Mouse (Mus musculus) kidney, postnatal 36 days (tissue): Measurements from ENCODE around the gene Pard6b.

Source experiments
- DNase-seq, 2 experiments: peaks; one replicate each; pipeline ENCODE4 v3.0.0; 2021 to 2022; ENCODE audit warnings: mixed read lengths in 2 of 2

Pard6b gene

DNA sequence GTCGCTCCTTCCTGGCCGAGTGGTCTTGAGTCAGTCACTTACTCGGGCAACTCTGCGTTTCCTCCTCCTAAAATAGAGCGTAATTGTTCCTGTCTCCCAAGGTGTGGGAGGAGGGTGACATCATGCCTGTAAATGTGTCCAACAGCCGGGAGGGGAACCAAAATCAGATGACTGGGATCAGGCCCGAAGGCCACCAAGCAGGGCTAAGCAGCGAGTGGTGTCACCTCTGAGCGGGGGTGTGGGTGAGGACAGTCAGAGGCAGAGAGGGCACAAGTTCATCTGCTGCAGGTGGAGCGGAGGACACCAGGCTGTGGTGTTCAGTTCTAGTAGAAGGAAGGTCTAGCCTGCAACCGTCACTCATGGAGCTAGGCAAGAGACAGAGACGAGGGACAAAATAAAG lies 17.1 kb upstream of the Pard6b start:
- no peak for DNase-seq

DNA sequence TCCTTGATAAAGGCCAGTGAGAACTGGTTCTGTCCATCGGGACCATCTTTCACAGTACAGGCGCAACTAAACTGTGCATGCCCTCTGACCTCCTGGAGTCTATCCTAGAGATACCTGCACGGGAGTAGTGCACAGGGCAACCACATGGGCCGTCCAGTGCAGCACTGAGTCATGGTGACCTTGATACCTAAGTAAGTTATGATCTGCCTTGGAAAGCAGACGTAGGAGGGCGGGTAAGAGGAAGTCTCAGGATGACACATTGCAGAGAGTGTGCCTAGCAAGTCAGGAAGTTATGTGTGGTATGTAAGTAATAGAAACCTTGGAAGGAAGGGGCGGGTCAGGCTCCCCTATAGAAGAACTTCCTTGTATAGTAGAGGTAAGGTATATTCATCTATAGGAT lies 15.3 kb upstream of the Pard6b start:
- DNase-seq, result no peak

DNA sequence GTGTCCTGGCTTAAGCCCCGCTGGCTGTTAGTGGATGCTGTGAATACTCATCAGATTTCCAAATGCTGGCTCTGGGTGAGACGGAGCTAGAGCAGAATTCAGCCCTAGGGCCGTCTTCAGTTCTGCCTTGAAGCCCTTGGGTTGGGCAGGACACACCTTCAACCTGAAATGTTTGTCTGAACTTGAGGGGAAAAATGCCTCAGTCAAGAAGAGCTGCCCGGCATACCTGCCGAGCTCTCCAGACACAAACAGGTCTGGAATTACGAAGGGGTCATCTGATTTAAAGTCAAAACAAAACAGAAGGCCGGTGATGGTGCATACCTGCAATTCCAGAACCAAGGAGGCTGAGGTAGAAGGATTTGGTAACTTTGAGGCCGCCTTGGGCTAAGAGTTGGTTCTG lies 14.0 kb upstream of the Pard6b start:
- no peak for DNase-seq

DNA sequence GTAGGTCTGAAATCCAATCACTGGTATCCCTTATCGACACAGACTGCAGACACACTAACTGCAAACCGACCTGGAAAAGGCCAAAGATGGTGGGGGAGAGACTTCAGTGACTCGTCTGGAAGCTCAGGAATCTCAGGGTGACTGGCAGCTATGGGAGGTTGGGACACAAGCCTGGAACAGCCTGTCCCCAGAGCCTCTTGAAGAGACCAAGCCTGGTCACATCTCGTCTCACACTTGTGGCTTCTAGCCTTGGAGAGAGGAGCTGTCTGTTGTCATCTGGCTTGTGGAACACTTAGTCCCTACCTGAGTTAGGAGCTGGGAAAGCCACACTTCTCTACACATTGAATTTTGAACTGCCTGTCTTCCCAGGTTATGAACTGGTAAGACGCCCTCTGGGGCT lies 10.4 kb upstream of the Pard6b start:
- DNase-seq, result no peak

DNA sequence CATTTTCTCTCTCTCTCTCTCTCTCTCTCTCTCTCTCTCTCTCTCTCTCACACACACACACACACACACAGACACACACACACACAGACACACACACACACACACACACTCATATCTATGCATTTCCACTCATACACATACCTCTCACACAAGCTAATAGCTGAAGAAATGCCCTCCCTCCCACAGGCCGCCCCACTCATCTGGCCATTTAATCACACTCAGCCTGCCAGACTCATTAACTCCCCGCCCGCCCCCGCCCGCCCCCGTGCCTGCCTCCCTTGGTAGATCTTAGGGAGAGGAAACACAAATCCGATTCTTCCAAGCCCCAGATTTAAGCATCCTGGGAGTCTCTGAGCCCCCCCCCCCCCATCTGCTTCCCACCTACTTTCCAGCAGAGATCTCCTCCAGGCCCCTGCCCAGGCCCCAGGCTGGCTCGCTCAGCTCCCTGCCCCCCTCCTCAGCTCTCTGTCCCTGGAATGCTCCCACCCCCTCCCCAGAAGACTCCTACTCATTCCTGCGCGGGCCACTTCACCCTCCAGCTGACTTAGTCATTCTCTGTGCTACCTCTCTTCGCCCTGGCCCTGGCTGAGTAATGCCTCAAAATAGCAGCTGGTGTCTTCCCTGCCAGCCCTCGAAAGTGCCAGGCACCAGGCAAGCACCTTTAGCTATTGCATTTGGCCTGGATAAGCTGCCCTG lies 8.2 kb upstream of the Pard6b start:
- peak in 1 of 2 experiments; percentile 56 for DNase-seq

DNA sequence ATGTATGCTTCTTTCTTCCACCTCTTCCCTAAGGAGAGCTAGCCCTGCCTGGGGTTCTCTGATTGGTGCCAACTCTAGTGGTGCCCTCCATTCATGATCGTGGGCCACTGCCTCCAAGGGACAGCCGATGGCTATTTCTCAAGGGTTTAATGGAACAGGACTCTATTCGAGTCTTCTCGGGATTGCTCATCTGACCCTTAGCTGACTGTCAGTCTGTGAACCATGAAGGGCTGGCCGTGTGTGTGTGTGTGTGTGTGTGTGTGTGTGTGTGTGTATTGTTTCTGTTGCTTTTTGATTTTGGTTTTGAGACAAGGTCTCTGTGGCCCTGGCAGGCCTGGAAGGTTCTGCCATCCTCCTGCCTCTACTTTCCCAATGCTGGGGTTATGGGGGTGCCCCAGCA lies 7.1 kb upstream of the Pard6b start:
- DNase-seq, result peak; percentile 65 to 73

DNA sequence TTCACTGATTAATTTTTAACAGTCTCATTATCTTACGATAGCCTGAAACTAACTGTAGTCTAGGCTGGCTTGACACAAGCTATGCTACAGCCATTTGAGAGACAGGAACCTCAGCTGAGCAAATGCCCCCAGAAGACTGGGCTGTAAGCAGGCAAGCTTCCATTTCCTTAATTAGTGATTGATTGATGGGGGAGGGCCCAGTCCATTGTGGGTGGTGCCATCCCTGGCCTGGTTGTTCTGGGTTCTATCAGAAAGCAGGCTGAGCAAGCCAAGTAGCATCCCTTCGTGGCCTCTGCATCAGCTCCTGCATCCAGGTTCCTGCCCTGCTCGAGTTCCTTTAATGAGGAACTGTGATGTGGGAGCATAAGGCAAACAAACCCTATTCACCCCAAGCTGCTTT lies 6.3 kb upstream of the Pard6b start:
- peak; percentile 64 to 74 for DNase-seq

DNA sequence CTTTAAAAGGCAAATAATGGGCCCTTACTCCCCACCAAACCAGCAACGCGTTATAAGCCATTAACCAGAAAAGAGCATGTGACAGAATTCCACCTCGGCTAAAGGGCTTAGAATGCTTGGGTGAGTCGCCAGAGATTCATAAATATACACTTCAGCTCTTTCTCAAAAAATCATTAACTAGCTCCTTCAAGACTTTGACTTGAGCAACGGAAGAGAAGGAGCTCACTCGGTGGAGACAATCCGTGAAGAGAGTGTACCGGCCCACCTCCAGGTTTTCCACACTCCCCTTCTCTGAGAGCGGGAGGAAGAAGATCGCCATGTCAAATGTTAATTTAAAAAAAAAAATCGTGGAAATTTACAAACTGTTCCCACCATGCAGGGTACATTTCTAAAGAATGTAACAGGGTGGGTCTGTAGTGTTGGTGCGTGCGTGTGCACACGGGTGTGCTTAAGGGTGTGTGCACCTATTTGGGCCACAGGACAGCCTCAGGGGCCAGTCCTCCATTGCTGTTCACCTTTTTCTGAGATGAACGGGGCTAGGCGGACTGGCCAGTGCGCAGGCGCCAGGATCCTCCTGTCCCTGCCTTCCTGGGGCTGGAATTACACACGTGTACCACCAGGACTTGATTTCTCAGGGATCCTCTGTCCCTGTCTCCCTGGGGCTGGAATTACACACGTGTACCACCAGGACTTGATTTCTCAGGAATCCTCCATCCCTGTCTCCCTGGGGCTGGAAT lies 3.8 kb upstream of the Pard6b start:
- peak; percentile 78 to 86 for DNase-seq

DNA sequence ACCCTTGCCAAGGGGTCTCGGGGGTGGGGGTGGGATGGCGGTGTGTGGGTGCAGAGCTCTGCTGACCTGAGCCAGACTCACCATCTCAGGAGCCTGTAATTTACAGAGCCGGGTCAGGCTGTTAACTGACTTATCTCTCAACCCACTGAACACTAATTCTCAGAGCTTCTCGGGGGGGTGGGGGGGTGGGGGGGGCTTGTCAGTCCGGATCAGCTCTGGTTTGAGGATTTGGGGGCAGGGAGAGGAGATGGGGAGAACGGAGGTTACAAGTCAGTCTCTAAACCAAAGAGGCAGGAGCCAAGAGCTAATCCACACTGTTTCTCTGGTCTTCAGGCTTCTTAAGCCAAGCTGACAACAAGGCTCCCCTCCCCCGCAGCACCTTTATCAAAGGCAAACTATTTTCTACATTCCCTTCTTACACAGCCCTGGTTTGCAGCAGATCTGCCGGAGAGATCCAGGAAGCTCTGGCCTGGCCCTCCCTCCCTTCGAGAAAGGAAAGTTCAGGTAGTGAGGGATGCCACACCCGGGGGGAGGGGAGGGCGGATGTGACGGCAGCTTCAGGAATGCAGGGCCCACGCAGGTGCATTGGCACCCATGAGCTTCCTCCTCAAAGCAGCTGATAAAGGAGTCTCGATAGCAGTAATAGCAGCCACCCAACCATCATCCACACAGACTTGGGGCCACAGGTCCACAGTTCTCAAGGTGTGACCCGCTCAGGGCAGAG lies 2.5 kb upstream of the Pard6b start:
- peak; percentile 86 to 89 for DNase-seq

DNA sequence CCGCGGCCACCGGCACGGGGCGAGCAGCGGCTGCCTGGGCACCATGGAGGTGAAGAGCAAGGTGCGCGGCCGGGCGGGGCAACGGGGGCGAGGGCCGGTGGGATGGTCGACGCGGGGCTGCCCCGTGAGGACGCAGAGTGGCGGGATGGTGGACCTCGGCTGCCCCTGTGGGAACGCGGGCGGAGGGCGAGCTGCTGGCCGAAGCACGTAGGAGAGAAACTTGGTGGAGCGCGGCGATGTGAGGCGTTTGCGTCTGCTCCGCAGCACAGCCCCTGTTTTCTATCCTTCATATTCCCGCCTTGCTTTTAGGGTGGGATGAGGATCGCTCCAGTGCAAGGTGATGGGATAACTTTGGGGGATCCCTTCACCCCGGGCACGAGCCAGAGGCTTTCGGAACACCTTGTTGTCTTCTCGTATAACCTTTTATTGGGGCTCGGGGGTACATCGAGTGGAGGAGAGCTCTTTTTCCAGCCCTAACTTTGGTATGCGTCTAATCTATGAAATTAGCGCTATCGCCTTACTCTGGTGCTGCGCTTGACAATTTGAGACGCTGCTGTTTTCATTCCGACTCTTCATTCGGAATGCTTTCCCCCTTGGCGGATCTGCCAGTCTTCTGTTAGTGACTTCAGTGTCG lies 612 bp downstream of the Pard6b start:
- no peak for DNase-seq

DNA sequence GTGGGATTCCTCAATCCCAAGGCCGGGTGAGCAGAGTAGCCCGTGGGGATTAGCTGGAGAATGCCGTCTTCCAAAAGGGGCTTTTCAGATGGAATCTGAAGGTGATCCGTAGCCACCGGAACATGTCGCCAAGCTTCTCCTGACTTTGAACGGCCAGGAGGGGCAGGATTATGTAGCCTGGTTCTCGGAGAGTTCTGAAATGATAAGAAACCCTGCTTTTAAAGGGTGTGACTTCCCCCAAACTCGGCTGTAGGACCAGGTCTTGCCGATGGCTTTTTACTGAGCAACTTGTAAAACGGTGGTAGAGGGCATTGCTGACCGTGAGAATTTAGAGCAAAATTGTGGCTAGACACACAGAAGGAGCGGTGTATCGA lies 1.1 kb downstream of the Pard6b start:
- DNase-seq, result no peak

DNA sequence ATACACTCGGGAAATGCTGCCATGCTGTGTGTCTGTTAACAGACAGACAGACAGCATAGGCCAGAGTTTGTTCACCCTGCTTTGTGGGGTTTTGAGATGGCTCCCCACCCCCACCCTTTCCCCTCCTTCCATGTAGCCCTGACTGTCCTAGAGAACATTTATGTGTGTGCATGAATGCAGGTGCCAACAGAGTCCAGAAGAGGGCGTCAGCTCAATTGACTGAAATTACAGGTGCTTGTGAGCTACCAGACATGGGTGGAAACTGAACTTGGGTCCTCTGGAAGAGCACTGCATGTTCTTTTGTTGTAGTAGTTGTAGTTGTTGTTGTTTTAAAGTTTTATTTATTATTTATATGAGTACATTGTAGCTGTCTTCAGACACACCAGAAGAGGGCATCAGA lies 2.8 kb downstream of the Pard6b start:
- DNase-seq, result no peak

DNA sequence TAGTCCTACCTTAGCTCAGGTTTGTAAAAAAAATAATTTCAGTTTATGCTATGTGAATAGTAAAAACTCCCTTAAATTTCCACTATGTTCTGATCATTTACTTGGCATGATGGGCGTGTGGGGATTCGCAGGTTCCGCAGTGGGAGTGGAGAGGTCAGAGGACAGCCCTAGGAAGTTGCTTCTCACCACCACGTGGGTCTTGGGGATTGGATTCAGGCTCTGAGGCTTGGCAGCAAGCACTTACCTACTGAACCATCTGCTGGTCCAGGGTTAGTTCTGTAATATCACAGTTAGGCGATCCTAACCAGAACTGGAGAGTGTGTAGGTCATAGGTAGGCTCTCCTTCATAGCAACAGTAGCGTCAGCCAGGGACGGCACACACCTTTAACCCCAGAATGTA lies 3.4 kb downstream of the Pard6b start:
- DNase-seq, result peak in 1 of 2 experiments; percentile 69

DNA sequence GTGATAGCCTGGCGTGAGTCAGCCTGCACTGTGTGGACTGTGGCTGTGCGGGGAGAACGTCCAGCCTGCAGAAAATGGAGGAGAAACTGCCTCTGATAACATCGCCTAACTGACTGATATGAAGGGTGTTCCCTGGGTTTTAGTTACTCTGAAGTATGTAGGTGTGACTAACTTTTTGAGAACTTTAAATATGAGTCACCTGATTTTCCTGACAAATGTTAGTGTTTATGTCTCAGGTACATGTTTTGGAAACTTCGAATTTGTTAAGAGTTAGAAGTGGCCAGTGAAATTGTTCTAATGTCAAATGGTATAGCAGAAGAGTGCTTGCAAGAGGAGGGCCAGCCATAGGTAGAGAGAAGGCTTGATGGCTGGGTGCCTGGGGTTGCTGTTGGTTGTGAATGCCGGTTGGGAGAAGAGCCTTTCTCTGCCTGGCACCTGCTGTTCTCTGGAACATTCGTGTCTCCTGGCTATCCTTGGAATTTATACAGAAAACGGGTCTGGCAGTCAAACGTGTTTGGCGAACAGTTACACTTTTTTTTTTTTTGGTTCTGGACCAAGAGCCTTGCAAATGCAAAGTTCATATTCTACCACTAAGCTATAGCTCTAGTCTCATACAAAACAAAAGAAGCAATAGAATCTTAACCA lies 4.9 kb downstream of the Pard6b start:
- no peak for DNase-seq

DNA sequence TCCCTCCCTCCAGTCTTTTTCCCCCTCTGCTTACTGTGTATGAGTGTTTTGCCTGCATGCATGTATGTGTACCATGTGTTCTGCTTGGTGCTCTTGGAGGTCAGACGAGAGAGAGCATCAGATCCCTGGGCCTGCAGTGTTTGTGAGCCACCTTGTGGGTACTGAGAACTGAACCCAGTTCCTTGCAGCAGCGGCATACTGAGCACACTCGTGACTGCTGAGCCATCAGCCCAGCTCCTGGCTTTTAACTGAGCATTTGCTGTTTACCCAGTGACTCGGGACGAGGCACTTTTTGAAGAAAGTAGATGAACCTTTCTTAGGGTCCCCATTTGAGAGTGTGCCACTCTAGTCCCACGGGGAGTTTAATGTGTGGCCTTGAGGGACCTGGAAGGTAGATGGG lies 5.5 kb downstream of the Pard6b start:
- DNase-seq, result peak in 1 of 2 experiments; percentile 46

DNA sequence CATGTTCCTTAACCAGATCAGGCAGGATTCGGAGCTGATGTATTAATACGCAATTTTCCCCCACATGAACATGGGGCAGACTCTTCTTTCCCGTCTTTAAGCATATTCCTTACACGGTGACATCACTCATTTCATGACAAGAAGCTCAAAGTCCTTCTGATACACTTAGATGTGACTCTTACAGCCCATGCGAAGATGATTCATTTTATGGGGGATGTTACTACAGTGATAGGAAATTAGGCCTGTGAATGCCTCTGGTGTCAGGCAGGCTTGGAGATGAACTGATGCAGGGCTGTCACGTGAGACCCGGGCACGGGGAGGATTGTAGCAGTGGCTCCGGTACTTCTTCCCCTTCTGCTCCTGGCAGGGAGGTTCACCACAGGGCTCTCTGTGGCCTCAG lies 6.0 kb downstream of the Pard6b start:
- DNase-seq, result no peak

DNA sequence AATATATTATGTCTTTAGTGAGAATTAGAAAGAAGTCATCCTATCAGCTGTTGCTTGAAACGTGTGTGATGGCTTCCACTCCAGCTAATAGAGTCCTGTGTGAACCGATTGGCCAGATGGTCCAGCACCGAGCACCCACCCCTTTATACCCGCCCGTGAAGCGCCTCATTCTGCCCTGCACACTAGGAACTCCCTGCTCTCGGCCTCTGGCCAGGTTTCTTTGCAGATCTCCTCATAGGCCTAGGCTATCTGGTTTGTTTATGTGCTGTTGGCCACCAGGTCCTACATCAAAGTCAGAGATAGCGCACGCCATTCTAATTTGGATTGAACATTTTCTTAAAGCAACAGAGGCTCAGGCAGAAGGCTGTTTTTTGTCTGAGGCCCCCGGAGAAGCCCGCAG lies 10.8 kb downstream of the Pard6b start:
- DNase-seq, result no peak

DNA sequence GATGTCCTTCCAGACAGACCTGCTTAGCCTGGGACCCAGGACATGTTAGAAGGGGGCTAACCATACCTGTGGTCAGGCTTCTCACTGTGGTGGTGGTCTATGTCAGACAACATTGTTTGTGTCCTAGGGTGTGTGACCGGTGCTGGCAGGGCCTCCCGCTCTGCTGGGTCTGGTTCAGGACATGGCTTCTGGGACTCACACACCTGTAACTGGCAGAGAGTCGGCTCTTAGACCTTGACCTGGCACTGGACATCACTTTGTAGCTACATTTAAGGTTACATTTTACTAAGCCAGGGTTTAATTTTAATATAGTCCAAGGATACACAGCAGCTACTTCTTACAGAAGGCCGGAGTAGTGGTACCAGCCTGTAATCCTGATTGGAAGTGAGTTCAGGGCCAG lies 12.3 kb downstream of the Pard6b start:
- DNase-seq, result peak in 1 of 2 experiments; percentile 67

DNA sequence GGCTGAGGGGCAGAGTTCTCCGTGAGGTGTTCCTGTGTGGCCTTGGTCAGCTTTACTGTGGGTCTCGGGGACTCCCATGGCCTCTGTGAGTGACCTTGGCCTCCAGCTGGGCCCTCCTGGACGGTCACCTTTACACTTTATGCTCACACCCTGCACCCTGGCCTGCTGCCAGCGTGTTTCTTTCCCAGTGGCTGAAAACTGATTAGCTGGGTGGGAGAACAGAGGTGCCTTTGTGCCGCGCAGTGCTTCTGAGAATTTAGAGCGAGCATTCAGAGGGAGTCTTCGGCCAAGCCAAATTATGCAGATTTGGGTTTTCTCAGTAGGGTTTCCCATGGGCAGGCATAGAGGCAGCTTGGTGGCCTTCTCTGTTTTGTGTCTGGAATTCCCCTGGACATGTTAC lies 14.3 kb downstream of the Pard6b start:
- DNase-seq, result peak; percentile 87 to 91

DNA sequence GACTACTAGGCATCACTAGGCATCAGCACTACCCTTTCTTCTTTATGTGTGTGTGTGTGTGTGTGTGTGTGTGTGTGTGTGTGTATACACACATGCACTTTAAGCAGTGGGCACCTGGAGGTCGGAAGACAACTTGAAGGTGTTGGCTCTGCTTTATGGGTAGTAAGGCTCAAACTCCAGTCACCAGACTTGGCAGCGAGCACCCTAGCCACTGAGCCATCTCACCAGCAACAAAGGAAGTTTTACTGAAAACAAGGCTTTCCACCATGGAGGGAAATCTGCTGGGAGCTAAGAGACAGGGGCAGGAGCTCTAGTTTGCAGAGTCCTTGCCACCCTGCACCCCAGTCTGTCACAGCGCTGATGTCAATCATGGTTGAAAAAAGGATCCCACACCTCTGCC lies 15.7 kb downstream of the Pard6b start:
- DNase-seq, result peak in 1 of 2 experiments; percentile 71

DNA sequence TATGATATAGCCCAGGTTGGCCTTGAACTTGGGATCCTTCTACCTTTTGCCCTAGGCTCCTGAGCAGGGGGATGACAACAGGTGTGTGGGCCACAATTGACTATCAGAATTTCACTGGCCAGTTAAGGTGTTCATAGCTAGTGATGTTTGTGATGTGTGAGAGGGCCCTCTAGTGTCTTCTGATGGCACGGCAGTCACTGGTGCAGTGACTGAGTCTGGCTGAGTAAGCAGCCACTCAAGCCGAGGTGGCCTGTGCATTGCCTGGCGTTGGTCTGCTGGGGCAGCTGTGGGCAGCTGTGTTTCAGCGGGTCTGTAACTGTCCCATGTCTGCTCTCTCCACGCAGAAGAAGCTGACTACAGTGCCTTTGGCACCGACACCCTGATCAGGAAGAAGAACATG lies 17.2 kb downstream of the Pard6b start:
- DNase-seq, result peak; percentile 81 to 87

DNA sequence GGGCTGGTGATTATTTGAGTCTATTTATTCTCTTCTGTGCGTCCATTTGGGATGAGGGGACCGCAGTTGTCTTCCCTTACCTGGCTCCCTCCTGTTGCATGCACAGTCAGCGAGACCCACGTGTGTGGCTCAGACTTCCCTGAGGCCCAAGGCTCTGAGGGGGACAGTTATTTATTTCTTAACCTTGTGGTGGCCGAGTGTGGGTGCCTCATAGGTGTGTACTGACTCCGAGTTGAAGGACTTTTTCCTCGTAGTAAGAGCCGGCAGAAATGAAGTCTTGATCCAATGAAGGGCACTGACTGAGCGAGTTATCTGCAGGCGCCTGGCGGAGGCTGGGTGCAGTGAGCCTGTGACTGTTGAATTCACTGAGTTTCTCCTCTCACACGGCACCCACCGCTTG lies 19.2 kb downstream of the Pard6b start:
- DNase-seq, result no peak

DNA sequence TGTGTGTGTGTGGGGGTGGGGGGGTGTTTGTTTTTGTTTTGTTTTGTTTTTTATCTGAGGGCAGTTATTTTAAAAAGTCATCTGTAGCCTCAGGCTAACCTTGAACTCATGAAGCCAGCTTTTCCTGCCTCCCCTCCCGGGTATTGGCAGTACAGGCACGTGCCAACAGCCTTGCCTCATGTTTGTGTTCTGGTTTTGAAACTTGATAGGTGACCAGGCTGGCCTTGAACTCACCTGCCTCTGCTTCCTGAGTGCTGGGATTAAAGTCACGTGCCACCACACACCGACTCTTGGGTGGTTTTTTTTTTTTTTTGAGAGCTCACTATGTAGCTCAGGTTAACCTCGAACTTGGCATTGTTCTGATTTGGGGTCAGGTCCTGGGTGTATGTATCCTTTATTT lies 21.0 kb downstream of the Pard6b start:
- peak in 1 of 2 experiments; percentile 33 for DNase-seq
